Mouse (Mus musculus): ENCODE measurements at regions not wholly inside any gene's neighbourhood (a gene's known extent, or its start where the extent isn't known, plus 50 kb on each side); places are given as distances from the start of the nearest gene placed in this dataset.

DNA sequence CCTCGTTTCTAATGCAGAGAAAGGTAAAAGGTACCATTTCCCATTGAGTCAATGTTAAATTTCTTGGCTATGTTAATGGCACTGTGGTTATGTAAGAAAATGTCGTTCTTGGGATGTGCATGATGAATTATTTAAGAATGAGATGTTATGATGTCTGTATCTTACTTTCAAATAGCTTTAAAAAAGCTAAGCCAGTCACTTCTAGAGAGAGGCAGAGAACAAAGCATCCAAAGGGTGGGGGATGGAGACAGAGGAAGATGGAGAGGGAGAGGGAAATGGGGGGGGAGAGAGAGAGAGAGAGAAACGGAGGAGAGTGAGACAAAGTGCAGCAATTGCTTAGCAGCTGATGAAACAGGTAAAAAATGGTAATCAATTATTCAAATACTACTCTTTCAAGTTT lies 562.8 kb upstream of the Tle4 start:
- DNase-seq (ENCODE audit: low spot score) (no peak), ATAC-seq (ENCODE audit: low FRiP score) (no peak)
- Histone ChIP-seq H3K9me3 (ENCODE audit: low read length) (no peaks in the 10 kb centered on the region), H3K4me3 (ENCODE audit: low read depth, low read length) (no peak overlapping the region), H3K4me2 (ENCODE audit: low read depth, low read length, poor library complexity, severe bottlenecking) (no peak overlapping the region), H3K27me3 (ENCODE audit: insufficient read depth, low read length) (no peaks in the 10 kb centered on the region), H3K36me3 (ENCODE audit: insufficient read depth, low read length) (no peaks in the 10 kb centered on the region), H3K9ac (replicated peaks; ENCODE audit: low read length, poor library complexity, severe bottlenecking) (no peak overlapping the region), H3K4me1 (ENCODE audit: insufficient read depth, low read length) (no peaks in the 10 kb centered on the region), H3K27ac (ENCODE audit: low read depth, low read length) (no peak overlapping the region)
- TF ChIP-seq CTCF (IDR thresholded peaks at IDR 0.05), result no peak
- 28% methylated on average over 3 of the region's 3 CpGs for WGBS

DNA sequence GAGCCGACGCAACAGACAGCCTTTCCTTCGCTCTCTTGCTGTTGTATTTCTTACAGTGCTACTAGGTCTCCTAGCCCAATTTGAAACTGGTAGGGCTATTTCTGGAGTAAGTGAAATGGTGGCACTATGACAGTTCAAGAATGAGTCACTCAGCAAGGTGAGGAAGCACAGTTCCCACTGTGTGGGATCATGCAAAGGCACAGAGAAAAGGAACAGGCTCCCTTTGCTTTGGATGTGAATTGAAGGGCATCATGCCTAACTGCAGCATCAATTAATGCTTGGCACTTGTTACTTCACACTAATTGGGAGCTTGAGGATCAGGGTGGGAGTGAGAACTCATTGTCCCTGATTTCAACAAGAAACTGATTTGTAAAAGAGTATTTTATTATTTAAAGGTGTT lies 560.8 kb upstream of the Tle4 start:
- 98% methylated on average over 3 of the region's 3 CpGs for WGBS
- TF ChIP-seq CTCF (IDR thresholded peaks at IDR 0.05), result no peak
- H3K9ac ChIP-seq (replicated peaks; ENCODE audit: low read length, poor library complexity, severe bottlenecking), result no peak overlapping the region
- H3K36me3 ChIP-seq (ENCODE audit: insufficient read depth, low read length), result no peaks in the 10 kb centered on the region
- no peak overlapping the region for H3K4me2 ChIP-seq (ENCODE audit: low read depth, low read length, poor library complexity, severe bottlenecking)
- no peak overlapping the region for H3K27ac ChIP-seq (ENCODE audit: low read depth, low read length)
- H3K27me3 ChIP-seq (ENCODE audit: insufficient read depth, low read length), result no peaks in the 10 kb centered on the region
- H3K9me3 ChIP-seq (ENCODE audit: low read length), result no peaks in the 10 kb centered on the region
- no peaks in the 10 kb centered on the region for H3K4me1 ChIP-seq (ENCODE audit: insufficient read depth, low read length)
- DNase-seq (ENCODE audit: low spot score) (no peak), ATAC-seq (ENCODE audit: low FRiP score) (no peak)
- no peak overlapping the region for H3K4me3 ChIP-seq (ENCODE audit: low read depth, low read length)

DNA sequence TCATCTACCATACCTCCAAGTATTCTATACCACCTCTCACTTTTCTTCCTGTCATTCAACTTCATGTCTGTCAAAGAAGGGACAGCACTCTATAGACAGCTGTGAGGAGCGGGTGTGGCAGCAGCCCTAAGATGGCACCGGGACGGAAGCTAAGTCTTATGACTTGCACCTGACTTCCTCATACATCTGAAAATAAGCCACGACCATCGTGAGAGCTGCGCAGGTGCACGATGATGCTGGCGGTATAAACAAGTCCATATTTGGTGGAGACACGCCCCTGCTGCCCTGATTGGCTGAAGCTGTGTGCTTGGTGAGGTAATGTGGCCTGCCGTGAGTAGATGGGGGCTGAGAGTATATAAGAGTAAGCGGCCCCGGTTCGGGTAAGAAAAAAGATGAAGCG lies 560.3 kb upstream of the Tle4 start:
- no peak overlapping the region for H3K9ac ChIP-seq (replicated peaks; ENCODE audit: low read length, poor library complexity, severe bottlenecking)
- H3K27me3 ChIP-seq (ENCODE audit: insufficient read depth, low read length), result no peaks in the 10 kb centered on the region
- TF ChIP-seq CTCF (IDR thresholded peaks at IDR 0.05), result no peak
- H3K4me3 ChIP-seq (ENCODE audit: low read depth, low read length), result no peak overlapping the region
- DNase-seq (ENCODE audit: low spot score), result no peak
- no peaks in the 10 kb centered on the region for H3K36me3 ChIP-seq (ENCODE audit: insufficient read depth, low read length)
- no peak overlapping the region for H3K4me2 ChIP-seq (ENCODE audit: low read depth, low read length, poor library complexity, severe bottlenecking)
- no peak overlapping the region for H3K27ac ChIP-seq (ENCODE audit: low read depth, low read length)
- no peak for ATAC-seq (ENCODE audit: low FRiP score)
- no peaks in the 10 kb centered on the region for H3K4me1 ChIP-seq (ENCODE audit: insufficient read depth, low read length)
- WGBS, result 88% methylated on average over 14 of the region's 14 CpGs
- H3K9me3 ChIP-seq (ENCODE audit: low read length), result no peaks in the 10 kb centered on the region

DNA sequence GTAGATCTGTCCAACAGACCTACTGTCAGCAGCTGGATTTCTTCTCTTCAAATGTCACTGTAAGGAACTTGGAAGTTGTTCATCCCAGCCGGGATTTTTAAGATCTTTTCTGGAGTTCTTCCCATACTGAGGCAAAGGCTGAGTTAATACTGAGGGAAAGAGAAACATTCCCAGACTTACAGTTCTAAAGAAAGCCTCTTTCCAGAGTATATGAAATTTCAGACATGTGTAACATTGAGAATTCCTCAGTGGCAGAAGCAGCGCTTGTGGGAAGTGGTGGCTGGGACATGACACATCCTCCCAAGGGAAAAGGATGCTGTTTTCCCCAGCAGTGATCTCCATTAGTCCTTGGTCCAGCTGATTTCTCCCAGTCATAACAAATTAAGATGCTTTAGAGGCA lies 556.8 kb upstream of the Tle4 start:
- no peak overlapping the region for H3K4me2 ChIP-seq (ENCODE audit: low read depth, low read length, poor library complexity, severe bottlenecking)
- H3K36me3 ChIP-seq (ENCODE audit: insufficient read depth, low read length), result no peaks in the 10 kb centered on the region
- no peak for ATAC-seq (ENCODE audit: low FRiP score)

DNA sequence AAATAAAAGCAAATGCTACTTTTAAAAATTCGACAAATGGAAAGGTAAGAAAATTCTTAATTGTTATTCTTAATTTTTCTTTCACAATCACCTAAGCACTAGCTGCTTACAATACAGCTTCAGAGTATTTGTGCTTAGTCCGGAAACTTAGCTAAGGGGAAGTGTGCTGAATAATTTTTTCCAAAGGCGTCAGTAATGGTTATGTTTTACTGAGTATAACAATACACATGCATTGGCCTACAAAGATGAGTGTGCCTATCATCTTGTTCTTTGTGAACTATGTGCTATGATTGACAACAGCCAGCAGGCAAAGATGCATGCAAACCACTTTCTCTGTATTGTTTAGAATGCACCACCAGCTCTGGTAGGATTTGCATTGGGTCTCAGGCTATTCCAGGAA lies 548.5 kb upstream of the Tle4 start:
- 90% methylated on average over 3 of the region's 3 CpGs for WGBS

More for the DNA sequence above, 556.8 kb upstream of the Tle4 start:
- no peak for DNase-seq (ENCODE audit: low spot score)
- Histone ChIP-seq H3K9ac (replicated peaks; ENCODE audit: low read length, poor library complexity, severe bottlenecking) (no peak overlapping the region), H3K27ac (ENCODE audit: low read depth, low read length) (no peak overlapping the region), H3K9me3 (ENCODE audit: low read length) (no peaks in the 10 kb centered on the region), H3K4me3 (ENCODE audit: low read depth, low read length) (no peak overlapping the region), H3K4me1 (ENCODE audit: insufficient read depth, low read length) (no peaks in the 10 kb centered on the region), H3K27me3 (ENCODE audit: insufficient read depth, low read length) (no peaks in the 10 kb centered on the region)
- WGBS, result 69% methylated on average over 2 of the region's 2 CpGs
- TF ChIP-seq CTCF (IDR thresholded peaks at IDR 0.05), result no peak

DNA sequence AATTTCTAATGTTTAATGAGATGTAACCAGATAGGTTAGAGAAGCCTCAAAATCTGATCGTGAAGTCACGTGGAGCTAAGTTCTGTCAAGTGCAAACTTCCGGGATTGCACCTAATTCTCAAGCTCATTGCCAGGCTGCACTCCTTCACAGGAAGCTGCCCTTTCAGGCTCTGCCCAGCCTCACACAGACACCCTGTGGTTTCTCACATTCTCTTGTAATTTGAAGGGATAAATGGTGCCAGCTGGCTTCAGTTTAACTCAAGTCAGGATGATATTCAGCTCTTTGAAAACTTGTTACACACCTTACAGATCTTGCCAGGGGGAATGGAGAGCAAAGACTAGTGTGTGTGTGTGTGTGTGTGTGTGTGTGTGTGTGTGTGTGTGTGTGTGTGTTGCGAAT lies 529.3 kb upstream of the Tle4 start:
- no peak for DNase-seq (ENCODE audit: low spot score)
- TF ChIP-seq CTCF (IDR thresholded peaks at IDR 0.05), result no peak
- Histone ChIP-seq H3K9ac (replicated peaks; ENCODE audit: low read length, poor library complexity, severe bottlenecking) (no peak overlapping the region), H3K4me2 (ENCODE audit: low read depth, low read length, poor library complexity, severe bottlenecking) (no peak overlapping the region), H3K4me3 (ENCODE audit: low read depth, low read length) (no peak overlapping the region), H3K4me1 (ENCODE audit: insufficient read depth, low read length) (no peaks in the 10 kb centered on the region), H3K9me3 (ENCODE audit: low read length) (no peaks in the 10 kb centered on the region), H3K27me3 (ENCODE audit: insufficient read depth, low read length) (no peaks in the 10 kb centered on the region), H3K36me3 (ENCODE audit: insufficient read depth, low read length) (no peaks in the 10 kb centered on the region), H3K27ac (ENCODE audit: low read depth, low read length) (no peak overlapping the region)
- ATAC-seq (ENCODE audit: low FRiP score), result no peak
- 59% methylated on average over 4 of the region's 4 CpGs for WGBS

More for the DNA sequence above, 548.5 kb upstream of the Tle4 start:
- H3K9ac ChIP-seq (replicated peaks; ENCODE audit: low read length, poor library complexity, severe bottlenecking), result no peak overlapping the region
- no peaks in the 10 kb centered on the region for H3K27me3 ChIP-seq (ENCODE audit: insufficient read depth, low read length)
- H3K27ac ChIP-seq (ENCODE audit: low read depth, low read length), result no peak overlapping the region
- DNase-seq (ENCODE audit: low spot score) (no peak), ATAC-seq (ENCODE audit: low FRiP score) (no peak)
- H3K4me2 ChIP-seq (ENCODE audit: low read depth, low read length, poor library complexity, severe bottlenecking), result no peak overlapping the region
- no peak for TF ChIP-seq CTCF (IDR thresholded peaks at IDR 0.05)
- H3K9me3 ChIP-seq (ENCODE audit: low read length), result no peaks in the 10 kb centered on the region
- H3K4me1 ChIP-seq (ENCODE audit: insufficient read depth, low read length), result no peaks in the 10 kb centered on the region
- no peaks in the 10 kb centered on the region for H3K36me3 ChIP-seq (ENCODE audit: insufficient read depth, low read length)
- H3K4me3 ChIP-seq (ENCODE audit: low read depth, low read length), result no peak overlapping the region
